Mouse (Mus musculus) ES-Bruce4 (cell line): ENCODE results near the gene Gramd1c. TPM values are rescaled to one million over a fixed set of nuclear protein-coding genes. Genes with fewer than 3 reads are reported as not detected.

Source experiments
- H3K27ac ChIP-seq: 2 replicates; pipeline ENCODE4 v1.5.1; 2012; ENCODE audit warnings: low read length, inconsistent platforms; ENCODE audit not compliant: insufficient read depth
- H3K27me3 ChIP-seq: 2 replicates; pipeline ENCODE4 v1.6.1; 2012; ENCODE audit warnings: mild to moderate bottlenecking, low read length, inconsistent platforms; ENCODE audit not compliant: control insufficient read depth, poor library complexity, insufficient read depth, severe bottlenecking
- H3K36me3 ChIP-seq: 2 replicates; pipeline ENCODE4 v1.6.1; 2012; ENCODE audit warnings: inconsistent platforms, mild to moderate bottlenecking, low read length, moderate library complexity; ENCODE audit not compliant: control insufficient read depth, poor library complexity, insufficient read depth, severe bottlenecking
- H3K4me1 ChIP-seq: one replicate; pipeline ENCODE4 v1.8.1; 2011; ENCODE audit warnings: low read length; ENCODE audit not compliant: control insufficient read depth, insufficient read depth
- H3K4me3 ChIP-seq: 2 replicates; pipeline ENCODE4 v1.5.1; 2011; ENCODE audit warnings: low read depth, mild to moderate bottlenecking, low read length
- H3K9ac ChIP-seq: 2 replicates; pipeline ENCODE4 v1.6.1; 2012; ENCODE audit warnings: low read depth, mild to moderate bottlenecking, inconsistent platforms; ENCODE audit not compliant: poor library complexity, severe bottlenecking
- H3K9me3 ChIP-seq: replicated peaks from 2 replicates; pipeline ENCODE4 v1.6.1; 2012; ENCODE audit warnings: mild to moderate bottlenecking, low read length, inconsistent platforms; ENCODE audit not compliant: control insufficient read depth, poor library complexity, insufficient read depth, severe bottlenecking
- CTCF ChIP-seq: IDR thresholded peaks from one replicate; pipeline ENCODE4 v1.8.1; 2011; ENCODE audit warnings: low read depth, low read length
- EP300 ChIP-seq: IDR thresholded peaks from 2 replicates; pipeline ENCODE4 v1.6.1; 2011; ENCODE audit warnings: low read depth, low read length; ENCODE audit not compliant: insufficient read depth
- POLR2A ChIP-seq: IDR thresholded peaks from one replicate; pipeline ENCODE4 v1.8.1; 2011; ENCODE audit warnings: low read length; ENCODE audit not compliant: insufficient read depth
- polyA plus RNA-seq: library from polyadenylated mRNA; stranded (reverse); fragments of >200 nt; gene quantifications from 2 replicates; pipeline ENCODE4 v1.2.4, GENCODE M21; 2011; ENCODE audit warnings: low read depth; ENCODE audit not compliant: missing spikeins, insufficient read depth, insufficient read length

Gramd1c gene
- polyA plus RNA-seq, 1 experiment = 3.0 TPM

- Histone ChIP-seq H3K4me3 (no peak overlapping the region), H3K27me3 (no peaks in the 10 kb centered on the region), H3K4me1 (no peaks in the 10 kb centered on the region), H3K36me3 (peaks cover 23% of the 10 kb centered on the region), H3K27ac (peak overlapping the region; percentile 41), H3K9ac (no peak overlapping the region), H3K9me3 (no peaks in the 10 kb centered on the region)
- TF ChIP-seq POLR2A (no peak), EP300 (no peak), CTCF (no peak)
These were observed 38.1 kb upstream of the Gramd1c start for GRCm38 (mm10) chr16:44101181-44101710.

GRCm38 (mm10) chr16:44099377-44099776, 36.2 kb upstream of the Gramd1c start:
- no peaks in the 10 kb centered on the region for H3K9me3 ChIP-seq
- peaks cover 27% of the 10 kb centered on the region for H3K36me3 ChIP-seq
- no peaks in the 10 kb centered on the region for H3K4me1 ChIP-seq
- no peak overlapping the region for H3K9ac ChIP-seq
- no peak overlapping the region for H3K4me3 ChIP-seq
- no peak for TF ChIP-seq EP300
- TF ChIP-seq POLR2A = no peak
- TF ChIP-seq CTCF = no peak
- no peaks in the 10 kb centered on the region for H3K27me3 ChIP-seq
- H3K27ac ChIP-seq = no peak overlapping the region

- no peaks in the 10 kb centered on the region for H3K9me3 ChIP-seq
- no peaks in the 10 kb centered on the region for H3K27me3 ChIP-seq
- H3K4me1 ChIP-seq = no peaks in the 10 kb centered on the region
- no peak overlapping the region for H3K27ac ChIP-seq
- TF ChIP-seq EP300 (no peak), CTCF (no peak), POLR2A (no peak)
- peaks cover 41% of the 10 kb centered on the region for H3K36me3 ChIP-seq
- H3K9ac ChIP-seq = no peak overlapping the region
- H3K4me3 ChIP-seq = no peak overlapping the region
These were observed 24.5 kb upstream of the Gramd1c start for GRCm38 (mm10) chr16:44087650-44088049.

- Histone ChIP-seq H3K4me1 (no peaks in the 10 kb centered on the region), H3K4me3 (no peak overlapping the region), H3K9ac (no peak overlapping the region), H3K9me3 (no peaks in the 10 kb centered on the region), H3K27ac (no peak overlapping the region), H3K36me3 (no peaks in the 10 kb centered on the region), H3K27me3 (no peaks in the 10 kb centered on the region)
- TF ChIP-seq EP300 (no peak), POLR2A (no peak), CTCF (no peak)
These were observed 1.8 kb downstream of the Gramd1c start for GRCm38 (mm10) chr16:44061341-44061740.

- Histone ChIP-seq H3K36me3 (no peaks in the 10 kb centered on the region), H3K9ac (no peak overlapping the region), H3K4me3 (no peak overlapping the region), H3K27me3 (no peaks in the 10 kb centered on the region), H3K27ac (no peak overlapping the region), H3K4me1 (no peaks in the 10 kb centered on the region), H3K9me3 (no peaks in the 10 kb centered on the region)
- no peak for TF ChIP-seq POLR2A
- TF ChIP-seq EP300 = no peak
- TF ChIP-seq CTCF = no peak
These were observed 2.4 kb downstream of the Gramd1c start for GRCm38 (mm10) chr16:44060604-44061286.

- no peak overlapping the region for H3K27ac ChIP-seq
- no peaks in the 10 kb centered on the region for H3K27me3 ChIP-seq
- H3K36me3 ChIP-seq = no peaks in the 10 kb centered on the region
- H3K4me3 ChIP-seq = no peak overlapping the region
- H3K4me1 ChIP-seq = no peaks in the 10 kb centered on the region
- H3K9ac ChIP-seq = no peak overlapping the region
- no peaks in the 10 kb centered on the region for H3K9me3 ChIP-seq
- TF ChIP-seq CTCF = peak; percentile 51
- no peak for TF ChIP-seq EP300
These were observed 4.4 kb downstream of the Gramd1c start for GRCm38 (mm10) chr16:44058745-44059144.
